Mouse (Mus musculus) hindbrain, embryonic 11.5 days (tissue): ENCODE results near the gene Cdhr5. TPM values are rescaled to one million over a fixed set of nuclear protein-coding genes. Genes with fewer than 3 reads are reported as not detected.
"Not testable (repeated sequence)": the region's sequence is repeated elsewhere in the genome, so short reads cannot be mapped to it uniquely, and the experiment has no call there.

Experiments
- ATAC-seq: fragments of 200-750 bp; cut with Nextera tagmentation; 2 replicates; pipeline ENCODE4 v1.8.0; 2017; ENCODE audit warnings: mild to moderate bottlenecking, moderate TSS enrichment, moderate library complexity; ENCODE audit not compliant: low FRiP score
- DNase-seq: peaks from one replicate; pipeline ENCODE4 v3.0.0-alpha.2; 2015; ENCODE audit warnings: low spot score
- H3K27ac ChIP-seq: fragments of 300-500 bp; sonication (generic); 2 replicates; pipeline ENCODE4 v1.5.1; 2014; ENCODE audit warnings: mild to moderate bottlenecking, low read depth, low read length
- H3K27me3 ChIP-seq: fragments of 300-500 bp; sonication (generic); 2 replicates; pipeline ENCODE4 v1.6.1; 2014; ENCODE audit warnings: mild to moderate bottlenecking, low read length, moderate library complexity, mixed read lengths; ENCODE audit not compliant: control insufficient read depth, insufficient read depth
- H3K36me3 ChIP-seq: fragments of 300-500 bp; sonication (generic); 2 replicates; pipeline ENCODE4 v1.6.1; 2014; ENCODE audit warnings: mild to moderate bottlenecking, low read length, moderate library complexity, mixed read lengths; ENCODE audit not compliant: control insufficient read depth, insufficient read depth
- H3K4me1 ChIP-seq: fragments of 300-500 bp; sonication (generic); replicated peaks from 2 replicates; pipeline ENCODE4 v1.6.1; 2014; ENCODE audit warnings: low read length, mixed read lengths; ENCODE audit not compliant: control insufficient read depth, insufficient read depth
- H3K4me2 ChIP-seq: fragments of 300-500 bp; sonication (generic); replicated peaks from 2 replicates; pipeline ENCODE4 v1.6.1; 2014; ENCODE audit warnings: mild to moderate bottlenecking, low read depth, low read length
- H3K4me3 ChIP-seq: fragments of 300-500 bp; sonication (generic); 2 replicates; pipeline ENCODE4 v1.5.1; 2014; ENCODE audit warnings: low read depth, low read length
- H3K9ac ChIP-seq: fragments of 300-500 bp; sonication (generic); 2 replicates; pipeline ENCODE4 v1.6.1; 2014; ENCODE audit warnings: low read depth, low read length
- H3K9me3 ChIP-seq: fragments of 300-500 bp; sonication (generic); 2 replicates; pipeline ENCODE4 v1.6.1; 2016; ENCODE audit warnings: low read length; ENCODE audit not compliant: control insufficient read depth
- WGBS: fragments of 180-500 bp; shearing (Covaris S2); extraction: QIAGEN DNeasy Blood & Tissue Kit; methylation state at CpG from one replicate; pipeline ENCODE4 v1.1.7; 2014; 5-methylcytosine and 5-hydroxymethylcytosine counted together
- polyA plus RNA-seq: library from polyadenylated mRNA; unstranded; fragments of >200 nt; fragmentation: Nextera tagmentation; extraction: Ambion mirVana; gene quantifications from 2 replicates; pipeline ENCODE4 v1.2.1, GENCODE M21; 2014

The Cdhr5 gene
- polyA plus RNA-seq, 1 experiment from 2014 or later = not detected

- Histone ChIP-seq H3K27ac (no peak within 1 kb of the TSS), H3K9me3 (no peaks in the 10 kb centered on the region), H3K9ac (0 out of 2 replicates have a peak within 1 kb of the TSS, but pooled peaks have one; percentile 31), H3K36me3 (peaks cover 11% of the 10 kb centered on the region; the same call in 1 of the 2 replicates), H3K4me3 (peak within 1 kb of the TSS; percentile 27), H3K4me2 (peak within 1 kb of the TSS; percentile 57), H3K4me1 (0 out of 2 replicates have a peak, but pooled peaks cover 3% of the 10 kb centered on the region), H3K27me3 (no peaks in the 10 kb centered on the region)
- 14% methylated on average over 25 of the region's 25 CpGs for WGBS
- ATAC-seq (peak; percentile 46), DNase-seq (no peak)
Observed at GRCm38 (mm10) chr7:141265739-141266561, 10.6 kb downstream of the Cdhr5 start, which contains the start of gene Irf7. Gene Irf7, minus strand, starts transcription at chr7:141266481.

GRCm38 (mm10) chr7:141265411-141265738 is 11.2 kb downstream of the Cdhr5 start:
- no peak for ATAC-seq
- H3K36me3 ChIP-seq = peaks cover 11% of the 10 kb centered on the region; the same call in 1 of the 2 replicates
- no peak for DNase-seq
- no peak overlapping the region for H3K27ac ChIP-seq
- H3K4me1 ChIP-seq = 0 out of 2 replicates have a peak, but pooled peaks cover 3% of the 10 kb centered on the region
- no peaks in the 10 kb centered on the region for H3K9me3 ChIP-seq
- no peak overlapping the region for H3K9ac ChIP-seq
- 39% methylated on average over 11 of the region's 11 CpGs for WGBS
- no peak overlapping the region for H3K4me3 ChIP-seq
- H3K4me2 ChIP-seq = no peak overlapping the region
- H3K27me3 ChIP-seq = no peaks in the 10 kb centered on the region

- no peaks in the 10 kb centered on the region for H3K27me3 ChIP-seq
- DNase-seq (peak; percentile 46), ATAC-seq (no peak)
- H3K4me2 ChIP-seq = no peak overlapping the region
- H3K36me3 ChIP-seq = peaks cover 13% of the 10 kb centered on the region; the same call in 1 of the 2 replicates
- H3K4me3 ChIP-seq = no peak overlapping the region
- no peak overlapping the region for H3K9ac ChIP-seq
- 0 out of 2 replicates have a peak, but pooled peaks cover 3% of the 10 kb centered on the region for H3K4me1 ChIP-seq
- no peak overlapping the region for H3K27ac ChIP-seq
- H3K9me3 ChIP-seq = no peaks in the 10 kb centered on the region
- WGBS = 37% methylated on average over 12 of the region's 12 CpGs
Observed at GRCm38 (mm10) chr7:141264761-141265410, 11.7 kb downstream of the Cdhr5 start.

DNA sequence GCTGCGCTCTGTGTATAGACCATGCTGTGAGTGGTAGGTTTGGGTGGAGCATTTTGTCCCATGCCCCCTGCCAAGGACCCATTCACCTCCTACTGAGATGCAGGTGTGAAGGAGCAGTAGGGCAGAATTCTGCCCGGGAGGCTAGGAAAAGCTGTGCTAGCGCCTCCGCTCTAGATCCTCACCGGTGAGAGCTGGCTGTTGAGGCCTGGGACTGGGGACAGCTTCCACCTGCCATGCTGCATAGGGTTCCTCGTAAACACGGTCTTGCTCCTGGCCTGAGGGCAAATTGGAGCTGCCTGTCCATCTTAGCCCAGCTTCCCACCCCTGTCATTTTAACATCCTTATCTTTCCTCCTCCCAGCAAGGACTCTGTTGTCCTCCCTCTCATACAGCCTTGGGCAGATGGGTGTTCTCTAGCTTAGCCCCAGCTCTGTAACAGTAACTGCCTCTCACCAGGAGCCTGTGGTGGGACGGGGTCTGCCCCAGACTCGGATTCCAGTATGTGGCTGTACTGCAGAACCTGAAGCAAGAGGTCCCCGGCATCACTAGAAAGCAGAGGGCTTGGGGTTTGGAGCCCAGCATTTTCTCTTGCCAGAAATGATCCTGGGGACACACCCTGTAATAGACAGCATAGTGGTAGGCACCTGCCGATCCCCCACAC is 12.4 kb downstream of the Cdhr5 start:
- H3K4me3 ChIP-seq = no peak overlapping the region
- H3K4me2 ChIP-seq = no peak overlapping the region
- no peaks in the 10 kb centered on the region for H3K27me3 ChIP-seq
- no peaks in the 10 kb centered on the region for H3K9me3 ChIP-seq
- WGBS = 76% methylated on average over 11 of the region's 11 CpGs
- H3K36me3 ChIP-seq = peaks cover 13% of the 10 kb centered on the region; the same call in 1 of the 2 replicates
- ATAC-seq (no peak), DNase-seq (no peak)
- H3K9ac ChIP-seq = no peak overlapping the region
- 0 out of 2 replicates have a peak, but pooled peaks cover 3% of the 10 kb centered on the region for H3K4me1 ChIP-seq
- H3K27ac ChIP-seq = no peak overlapping the region

DNA sequence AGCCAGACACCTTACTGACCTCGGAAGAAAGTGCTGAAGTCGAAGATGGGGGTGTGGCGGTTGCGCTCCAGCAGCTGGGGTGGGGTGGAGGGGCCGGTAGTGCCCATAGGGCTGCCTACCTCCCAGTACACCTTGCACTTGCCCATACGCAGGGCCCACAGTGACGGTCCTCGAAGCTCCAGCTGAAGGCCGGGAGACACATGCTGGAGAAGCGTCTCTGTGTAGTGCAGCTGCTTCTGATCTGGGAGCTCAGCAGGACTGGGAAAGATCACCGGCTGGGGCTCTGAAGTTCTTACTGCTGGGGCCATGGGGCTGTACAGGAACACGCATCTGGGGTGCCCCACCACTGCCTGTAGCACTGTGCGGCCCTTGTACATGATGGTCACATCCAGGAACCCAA is 12.9 kb downstream of the Cdhr5 start:
- DNase-seq (no peak), ATAC-seq (no peak)
- no peak overlapping the region for H3K9ac ChIP-seq
- no peaks in the 10 kb centered on the region for H3K9me3 ChIP-seq
- no peak overlapping the region for H3K4me2 ChIP-seq
- WGBS = 86% methylated on average over 13 of the region's 13 CpGs
- no peak overlapping the region for H3K4me3 ChIP-seq
- H3K36me3 ChIP-seq = peaks cover 17% of the 10 kb centered on the region; the same call in 1 of the 2 replicates
- no peaks in the 10 kb centered on the region for H3K27me3 ChIP-seq
- H3K4me1 ChIP-seq = 0 out of 2 replicates have a peak, but pooled peaks cover 3% of the 10 kb centered on the region
- H3K27ac ChIP-seq = no peak overlapping the region

DNA sequence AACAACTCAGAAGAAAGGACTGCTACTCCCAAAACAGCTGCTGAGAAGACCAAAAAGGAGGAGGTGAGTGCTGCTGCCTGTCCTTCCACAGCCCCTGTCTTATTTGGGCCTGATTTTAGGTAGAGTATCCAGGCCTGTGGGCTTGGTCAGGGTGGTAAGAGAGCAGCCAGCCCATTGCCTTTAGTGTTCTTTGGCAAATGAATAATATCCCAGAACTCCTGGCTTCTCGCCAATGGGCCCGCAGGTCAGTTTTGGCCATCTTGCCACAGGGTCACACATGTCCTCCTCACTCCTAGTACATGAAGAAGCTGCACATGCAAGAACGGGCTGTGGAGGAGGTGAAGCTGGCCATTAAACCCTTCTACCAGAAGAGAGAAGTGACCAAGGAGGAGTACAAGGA is 15.1 kb downstream of the Cdhr5 start:
- 96% methylated on average over 3 of the region's 3 CpGs for WGBS
- DNase-seq = no peak

GRCm38 (mm10) chr7:141256159-141256558 is 20.4 kb downstream of the Cdhr5 start:
- Histone ChIP-seq H3K9ac (no peak overlapping the region), H3K4me1 (no peaks in the 10 kb centered on the region), H3K36me3 (peaks cover 31% of the 10 kb centered on the region), H3K27me3 (no peaks in the 10 kb centered on the region), H3K4me2 (no peak overlapping the region), H3K9me3 (no peaks in the 10 kb centered on the region), H3K27ac (no peak overlapping the region), H3K4me3 (no peak overlapping the region)
- ATAC-seq = no peak
- DNase-seq = no peak
- 96% methylated on average over 10 of the region's 10 CpGs for WGBS

More for the DNA sequence above, 15.1 kb downstream of the Cdhr5 start:
- no peaks in the 10 kb centered on the region for H3K9me3 ChIP-seq
- H3K4me1 ChIP-seq = 0 out of 2 replicates have a peak, but pooled peaks cover 3% of the 10 kb centered on the region
- H3K9ac ChIP-seq = no peak overlapping the region
- no peaks in the 10 kb centered on the region for H3K27me3 ChIP-seq
- H3K27ac ChIP-seq = no peak overlapping the region
- no peak overlapping the region for H3K4me2 ChIP-seq
- no peak for ATAC-seq
- H3K36me3 ChIP-seq = peaks cover 36% of the 10 kb centered on the region
- no peak overlapping the region for H3K4me3 ChIP-seq

- not testable (repeated sequence) for H3K4me2 ChIP-seq, ATAC-seq, H3K4me1 ChIP-seq, H3K9ac ChIP-seq, DNase-seq, H3K27me3 ChIP-seq, H3K4me3 ChIP-seq, H3K27ac ChIP-seq, H3K9me3 ChIP-seq
- WGBS = 91% methylated on average over 4 of the region's 4 CpGs
- H3K36me3 ChIP-seq = peaks cover 18% of the 10 kb centered on the region
Observed at GRCm38 (mm10) chr7:141250486-141250885, 26.1 kb downstream of the Cdhr5 start.
